Mouse (Mus musculus) heart, adult 9 months (tissue): Measurements from ENCODE around the gene Sgip1.

Experiments used
- DNase-seq, 2 experiments: peaks; one replicate each; pipeline ENCODE4 v3.0.0; 2022; ENCODE audit warnings: low spot score in 2 of 2

Gene Sgip1

GRCm38 (mm10) chr4:102976290-102977275 lies 235.5 kb downstream of the Sgip1 start:
- DNase-seq, result no peak

GRCm38 (mm10) chr4:102977778-102978321 lies 236.8 kb downstream of the Sgip1 start:
- no peak for DNase-seq

DNA sequence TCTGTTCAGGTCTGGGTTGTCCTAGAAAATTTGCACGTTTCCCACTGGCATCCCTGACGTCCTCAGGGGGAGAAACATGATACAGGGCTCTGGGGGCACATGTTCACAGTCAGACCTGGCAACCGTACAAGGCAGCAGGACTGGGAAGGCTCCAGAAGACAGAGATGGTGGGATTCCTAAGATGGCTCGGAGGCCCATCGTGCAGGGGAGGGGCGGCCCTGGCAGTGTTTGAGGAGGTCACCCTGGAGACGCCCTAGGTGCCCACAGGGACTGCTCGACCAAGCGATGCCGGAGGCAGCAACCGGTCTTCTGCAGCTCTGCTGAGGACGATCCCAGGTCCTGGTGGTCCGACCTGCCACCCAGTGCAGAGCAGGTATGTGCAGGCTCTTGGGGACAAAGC lies 237.3 kb downstream of the Sgip1 start, which contains the start of gene Tctex1d1:
Tctex1d1 (plus strand) TSS at position 167 of the 400 bp plus-strand sequence.
- peak in 1 of 2 experiments; percentile 2 for DNase-seq

DNA sequence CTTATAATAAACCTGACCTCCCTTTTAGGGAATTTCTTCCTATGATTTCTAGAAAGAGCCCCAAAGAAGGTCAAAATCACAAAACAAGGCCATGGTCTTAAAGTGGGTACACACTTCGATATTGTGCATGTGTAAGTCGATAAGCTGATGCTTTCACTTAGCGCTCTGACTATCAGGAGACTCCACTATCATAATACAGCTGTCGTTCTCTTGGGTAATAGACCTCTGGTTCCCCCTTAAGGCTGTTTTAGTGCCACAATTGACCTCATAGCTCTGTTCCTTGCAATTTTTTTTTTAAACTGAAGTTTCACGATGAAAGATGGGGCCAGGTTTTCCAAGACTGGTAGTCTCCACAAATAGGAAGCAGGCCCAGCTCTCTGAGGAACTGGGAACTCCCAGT lies 238.3 kb downstream of the Sgip1 start:
- no peak for DNase-seq

GRCm38 (mm10) chr4:102981709-102982108 lies 240.6 kb downstream of the Sgip1 start:
- DNase-seq, result no peak

GRCm38 (mm10) chr4:102986173-102986572 lies 245.1 kb downstream of the Sgip1 start:
- DNase-seq, result no peak

GRCm38 (mm10) chr4:102986917-102987316 lies 245.8 kb downstream of the Sgip1 start:
- DNase-seq, result peak; percentile 13 to 25

DNA sequence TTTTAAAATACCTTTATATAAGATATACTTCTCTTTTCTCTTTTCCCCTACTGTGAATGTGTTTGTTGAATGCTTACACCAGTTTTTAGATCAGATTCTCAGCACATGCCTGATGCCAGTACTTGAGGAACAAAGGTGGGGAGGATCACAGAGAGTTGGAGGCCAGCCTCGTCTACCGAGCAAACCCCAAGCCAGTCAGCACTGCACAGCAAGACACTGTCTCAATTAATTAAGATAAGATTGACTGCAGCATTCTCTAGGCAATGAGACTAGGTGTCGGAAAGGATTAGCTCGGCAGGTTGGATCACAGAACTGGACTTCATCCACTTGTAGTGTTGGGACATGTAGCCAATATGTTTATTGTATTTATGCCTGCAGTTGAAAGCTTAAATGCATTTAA lies 246.2 kb downstream of the Sgip1 start:
- DNase-seq, result no peak

DNA sequence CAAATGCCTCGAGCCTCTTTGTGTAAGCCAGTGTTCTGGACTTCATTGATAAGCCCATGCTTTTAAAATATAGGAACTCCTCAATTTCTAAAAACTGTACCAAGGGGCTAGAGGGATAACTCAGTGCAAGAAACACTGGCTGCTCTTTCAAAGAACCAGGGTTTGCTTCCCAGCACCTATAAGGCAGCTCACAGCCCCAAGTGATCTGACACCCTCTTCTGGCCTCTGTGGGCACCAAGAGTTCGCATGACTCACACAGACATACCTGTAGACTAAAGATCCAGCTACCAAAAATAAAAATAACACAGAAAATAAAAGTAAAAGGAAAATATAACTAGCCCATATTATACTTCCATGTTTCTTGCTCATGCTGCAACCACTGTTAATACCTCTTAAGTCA lies 246.7 kb downstream of the Sgip1 start:
- DNase-seq, result no peak

GRCm38 (mm10) chr4:102988526-102988925 lies 247.4 kb downstream of the Sgip1 start:
- no peak for DNase-seq

GRCm38 (mm10) chr4:102989391-102989790 lies 248.3 kb downstream of the Sgip1 start:
- no peak for DNase-seq

- no peak for DNase-seq
Observed at GRCm38 (mm10) chr4:102990016-102990415, 248.9 kb downstream of the Sgip1 start.

DNA sequence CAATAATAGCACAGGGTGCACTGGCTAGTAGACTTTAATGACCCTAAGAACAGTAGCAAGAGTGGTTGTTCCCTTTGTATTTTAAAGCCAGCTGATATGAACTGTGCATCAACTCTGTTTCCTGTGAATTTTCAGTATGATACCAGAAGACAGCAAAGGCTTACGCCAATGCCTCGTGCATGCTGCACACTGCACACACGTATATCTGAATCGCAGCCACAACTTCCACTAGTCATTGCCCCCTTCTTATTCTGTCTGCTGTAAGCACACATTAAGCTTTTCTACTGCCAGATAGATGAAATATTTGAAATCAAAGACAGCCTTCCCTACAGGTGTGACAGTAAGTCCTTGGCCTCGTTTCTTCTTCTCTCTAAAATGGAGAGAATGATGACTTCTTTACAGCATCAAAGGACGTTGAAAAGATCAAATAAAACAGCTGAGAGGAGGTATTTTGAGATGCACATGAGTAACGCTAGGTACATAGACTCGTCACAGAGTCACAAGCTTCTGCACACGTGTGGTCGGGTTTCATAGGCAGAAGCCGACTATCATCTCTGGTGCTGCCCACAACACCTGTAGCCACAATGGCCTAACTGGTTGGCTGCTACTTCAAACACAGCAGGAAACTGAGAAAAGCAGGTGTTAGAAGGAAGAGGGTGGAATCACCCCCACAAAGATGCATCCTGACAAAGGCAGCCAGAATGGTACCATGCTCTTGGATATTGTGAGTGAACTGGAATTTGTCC lies 249.7 kb downstream of the Sgip1 start:
- DNase-seq, result no peak

DNA sequence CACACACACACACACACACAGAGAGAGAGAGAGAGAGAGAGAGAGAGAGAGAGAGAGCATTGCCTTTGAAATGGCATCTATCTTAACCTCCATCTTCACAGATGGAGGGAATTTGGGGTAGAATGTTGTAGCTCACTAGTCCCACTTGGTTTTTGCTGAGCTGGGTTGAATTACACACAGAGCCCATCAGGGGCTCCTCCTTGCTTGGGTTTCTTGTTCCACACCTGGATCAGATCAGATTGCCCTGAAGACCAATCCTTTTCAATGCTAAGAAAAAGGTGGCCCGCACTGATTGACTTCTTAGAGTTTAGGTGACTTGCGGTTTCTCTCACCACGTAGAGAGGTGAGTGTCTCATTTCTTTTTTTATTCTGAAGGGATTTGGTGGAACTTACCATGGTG lies 250.6 kb downstream of the Sgip1 start:
- DNase-seq, result no peak

DNA sequence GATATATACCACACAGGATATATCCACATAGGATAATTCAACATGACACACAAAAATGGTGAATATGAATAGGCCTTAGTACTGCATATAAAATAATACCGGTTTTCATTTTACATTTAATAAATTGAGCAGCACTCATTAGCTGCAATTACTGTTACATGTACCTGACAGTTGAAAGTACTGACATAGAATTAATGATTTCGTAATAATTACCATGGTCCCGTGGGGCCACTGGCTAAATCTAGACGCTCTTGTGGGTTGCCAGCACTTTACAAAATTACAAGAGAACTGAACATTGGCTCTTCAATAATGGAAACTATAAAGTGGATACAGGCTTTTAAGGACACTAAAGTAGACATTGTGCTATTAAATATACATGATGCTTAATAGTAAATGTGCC lies 263.6 kb downstream of the Sgip1 start:
- no peak for DNase-seq

DNA sequence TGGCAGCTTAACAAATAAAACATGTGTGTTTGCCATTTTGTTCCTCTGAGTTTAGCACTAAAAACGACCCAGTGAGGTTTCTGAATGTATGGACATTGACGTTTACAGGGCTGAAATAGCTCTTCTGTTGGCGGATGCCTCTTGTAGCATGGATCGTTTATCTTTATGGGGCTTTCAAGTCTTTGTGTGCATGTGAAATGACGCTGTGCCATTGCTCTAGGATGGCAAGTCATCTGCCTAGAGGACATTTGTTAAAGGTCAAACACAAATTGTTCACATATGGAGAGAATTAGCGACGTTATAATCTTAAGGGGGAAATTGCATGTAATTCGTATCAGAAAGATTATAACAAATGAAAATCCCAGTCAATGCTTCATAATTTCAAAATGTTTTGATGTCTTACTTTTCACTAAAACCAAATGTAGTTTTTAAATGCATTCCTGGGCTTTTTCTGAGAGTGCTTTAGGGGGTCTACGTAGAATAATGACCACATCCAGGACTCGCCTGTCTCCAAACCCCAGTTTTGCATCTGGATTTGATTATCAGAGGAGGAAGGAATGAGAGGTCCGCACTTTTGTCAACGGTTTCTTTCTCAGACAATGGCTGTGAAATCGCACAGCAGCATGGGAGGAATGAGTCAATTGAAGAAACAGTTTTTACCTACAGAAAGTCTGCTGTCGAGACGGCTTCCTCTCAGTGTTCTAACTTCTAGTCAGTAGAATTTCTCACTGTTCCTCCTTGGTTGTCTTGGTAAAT lies 264.3 kb downstream of the Sgip1 start:
- DNase-seq, result no peak

GRCm38 (mm10) chr4:103006266-103006665 lies 265.2 kb downstream of the Sgip1 start:
- peak in 1 of 2 experiments; percentile 3 for DNase-seq

DNA sequence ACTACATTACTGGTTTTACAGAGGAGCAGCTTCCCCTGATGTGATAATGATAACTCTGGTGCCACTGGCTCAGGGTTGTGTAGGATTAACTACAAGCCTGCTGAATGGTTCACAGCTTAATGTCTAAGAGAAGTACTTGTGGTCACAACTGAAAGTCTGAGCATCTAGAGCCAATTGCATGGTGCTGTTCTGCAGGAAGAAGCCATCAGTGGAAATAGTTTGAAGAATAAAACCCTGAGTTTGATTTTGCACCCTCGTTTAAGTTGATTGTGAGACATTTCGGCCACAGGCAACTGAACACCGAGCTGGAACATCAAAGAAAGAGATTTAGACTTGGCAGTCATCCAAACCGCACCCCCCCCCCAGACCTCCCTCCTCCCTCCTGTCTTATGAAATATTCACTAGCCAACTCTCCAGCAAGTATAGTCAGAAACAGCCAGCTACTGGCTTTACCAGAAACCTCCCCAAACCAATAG lies 265.9 kb downstream of the Sgip1 start:
- no peak for DNase-seq

DNA sequence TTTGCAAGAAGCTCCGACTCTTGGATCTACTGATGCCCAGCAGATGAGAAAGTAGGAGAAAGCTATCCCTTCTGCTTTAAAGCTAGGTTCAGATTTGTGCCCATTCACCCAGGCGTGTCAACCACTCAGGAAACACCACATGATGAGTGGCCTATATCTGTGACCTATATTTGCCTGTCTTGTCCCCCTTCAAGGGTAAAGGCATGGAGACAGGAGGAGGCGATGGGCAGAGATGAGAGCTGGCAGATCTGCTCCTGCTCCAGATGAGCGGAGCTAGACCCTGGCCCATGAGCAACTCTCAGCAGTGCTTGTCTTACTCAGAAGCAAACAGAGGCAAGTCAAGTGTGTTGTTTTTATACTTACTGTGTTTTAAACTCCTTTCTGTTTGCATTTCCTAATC lies 269.6 kb downstream of the Sgip1 start:
- no peak for DNase-seq

GRCm38 (mm10) chr4:103011823-103012222 lies 270.7 kb downstream of the Sgip1 start:
- DNase-seq, result no peak

DNA sequence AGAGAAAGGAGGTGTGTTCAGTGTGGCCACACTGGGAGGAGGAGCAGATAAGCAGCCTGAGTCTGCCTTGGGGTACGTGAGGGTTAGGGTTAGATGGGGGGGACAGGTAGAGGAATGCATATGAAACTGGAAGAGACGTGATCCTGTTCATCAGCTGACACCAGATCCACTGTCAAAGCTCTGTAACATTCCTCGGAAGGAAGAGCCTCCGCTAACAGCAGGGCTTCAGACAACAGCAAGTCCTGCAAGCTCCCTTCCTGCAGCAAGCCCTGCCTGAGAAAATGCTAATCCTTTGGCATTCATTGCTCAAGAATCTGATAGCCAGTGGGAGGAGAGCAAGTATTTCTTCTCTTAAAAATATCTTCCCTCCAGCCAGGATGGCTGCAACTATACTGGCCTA lies 272.4 kb downstream of the Sgip1 start:
- no peak for DNase-seq
